Mouse (Mus musculus): ENCODE measurements around the gene Polr3c. TPM values are rescaled to one million over a fixed set of nuclear protein-coding genes. Genes with fewer than 3 reads are reported as not detected.
"Not testable (repeated sequence)": the region's sequence is repeated elsewhere in the genome, so short reads cannot be mapped to it uniquely, and the experiment has no call there.

Polr3c gene
- polyA plus RNA-seq, 2 experiments: 26.3 to 40.5 TPM

DNA sequence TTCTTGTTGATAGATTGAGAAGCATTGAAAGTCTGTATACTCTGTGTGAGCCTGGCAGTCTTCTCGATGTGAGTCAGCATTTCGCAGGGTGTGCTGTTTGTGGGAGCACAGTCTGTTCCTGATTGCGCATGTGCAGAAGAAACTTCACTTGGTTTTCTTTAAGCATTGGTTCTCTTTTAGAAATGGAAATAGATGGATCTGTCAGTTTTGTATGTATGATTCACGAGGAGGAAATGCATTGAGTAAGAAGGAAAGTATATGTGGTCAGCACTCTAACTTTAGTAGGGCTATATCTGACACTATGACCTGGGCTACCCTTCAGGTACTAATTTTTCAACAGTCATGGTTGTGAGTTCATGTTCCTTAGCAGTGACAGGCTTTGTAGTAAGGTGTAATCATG, 32.3 kb upstream of the Polr3c start:
- ATAC-seq (ENCODE audit: low FRiP score, low read depth): no peak
- 96% methylated on average over 4 of the region's 4 CpGs for WGBS
- no peak for TF ChIP-seq POLR2A (IDR thresholded peaks at IDR 0.05; ENCODE audit: borderline replicate concordance, extremely low read depth, insufficient read depth, insufficient read length)
- Histone ChIP-seq H3K9ac (ENCODE audit: low read depth, low read length, severe bottlenecking) (no peak overlapping the region), H3K4me3 (replicated peaks; ENCODE audit: low read length) (no peak overlapping the region), H3K27me3 (ENCODE audit: control insufficient read depth, insufficient read depth, low read length) (no peaks in the 10 kb centered on the region), H3K4me2 (replicated peaks; ENCODE audit: low read depth, low read length, severe bottlenecking) (no peak overlapping the region), H3K9me3 (ENCODE audit: control insufficient read depth, low read length) (no peaks in the 10 kb centered on the region), H3K27ac (replicated peaks; ENCODE audit: low read depth, low read length) (no peak overlapping the region), H3K4me1 (ENCODE audit: control insufficient read depth, insufficient read depth, low read length) (no peaks in the 10 kb centered on the region), H3K36me3 (ENCODE audit: control insufficient read depth, insufficient read depth, low read length) (0 out of 2 replicates have a peak, but pooled peaks cover 6% of the 10 kb centered on the region)
- no peak for DNase-seq (ENCODE audit: low spot score)

DNA sequence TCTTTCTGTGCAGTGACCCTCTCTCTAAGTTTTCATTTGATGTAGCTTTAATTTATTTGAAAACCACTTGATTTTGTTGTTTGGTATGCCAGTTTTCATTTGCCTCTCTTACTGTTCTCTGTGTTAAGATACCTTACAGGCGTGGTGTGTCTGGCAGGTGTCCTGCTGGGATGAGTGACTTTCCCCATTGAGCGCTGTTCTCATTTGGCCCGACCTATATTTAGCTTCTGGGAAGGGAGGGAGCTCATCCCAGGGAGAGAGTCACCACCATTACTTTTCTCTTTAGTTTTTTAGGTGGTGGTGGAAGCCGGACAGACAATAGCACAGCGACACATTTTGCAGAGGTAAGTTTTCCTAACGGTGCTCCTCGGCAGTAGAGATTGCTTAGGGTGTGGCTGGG, 30.3 kb upstream of the Polr3c start:
- no peak for ATAC-seq (ENCODE audit: low FRiP score, low read depth)
- WGBS: 73% methylated on average over 7 of the region's 7 CpGs
- no peak for DNase-seq (ENCODE audit: low spot score)

GRCm38 (mm10) chr3:96755935-96756334, 28.5 kb upstream of the Polr3c start:
- DNase-seq (ENCODE audit: low spot score) (no peak), ATAC-seq (ENCODE audit: low FRiP score, low read depth) (no peak)
- 69% methylated on average over 1 of the region's 1 CpGs for WGBS
- Histone ChIP-seq H3K9me3 (ENCODE audit: control insufficient read depth, low read length) (no peaks in the 10 kb centered on the region), H3K36me3 (ENCODE audit: control insufficient read depth, insufficient read depth, low read length) (0 out of 2 replicates have a peak, but pooled peaks cover 8% of the 10 kb centered on the region), H3K4me3 (replicated peaks; ENCODE audit: low read length) (no peak overlapping the region), H3K9ac (ENCODE audit: low read depth, low read length, severe bottlenecking) (no peak overlapping the region), H3K27ac (replicated peaks; ENCODE audit: low read depth, low read length) (no peak overlapping the region), H3K4me1 (ENCODE audit: control insufficient read depth, insufficient read depth, low read length) (no peaks in the 10 kb centered on the region), H3K4me2 (replicated peaks; ENCODE audit: low read depth, low read length, severe bottlenecking) (no peak overlapping the region), H3K27me3 (ENCODE audit: control insufficient read depth, insufficient read depth, low read length) (no peaks in the 10 kb centered on the region)
- TF ChIP-seq POLR2A (IDR thresholded peaks at IDR 0.05; ENCODE audit: borderline replicate concordance, extremely low read depth, insufficient read depth, insufficient read length): no peak

More for the DNA sequence above, 30.3 kb upstream of the Polr3c start:
- H3K9ac ChIP-seq (ENCODE audit: low read depth, low read length, severe bottlenecking): no peak overlapping the region
- no peaks in the 10 kb centered on the region for H3K27me3 ChIP-seq (ENCODE audit: control insufficient read depth, insufficient read depth, low read length)
- no peaks in the 10 kb centered on the region for H3K4me1 ChIP-seq (ENCODE audit: control insufficient read depth, insufficient read depth, low read length)
- no peak overlapping the region for H3K27ac ChIP-seq (replicated peaks; ENCODE audit: low read depth, low read length)
- H3K4me2 ChIP-seq (replicated peaks; ENCODE audit: low read depth, low read length, severe bottlenecking): no peak overlapping the region
- H3K9me3 ChIP-seq (ENCODE audit: control insufficient read depth, low read length): no peaks in the 10 kb centered on the region
- no peak overlapping the region for H3K4me3 ChIP-seq (replicated peaks; ENCODE audit: low read length)
- 0 out of 2 replicates have a peak, but pooled peaks cover 8% of the 10 kb centered on the region for H3K36me3 ChIP-seq (ENCODE audit: control insufficient read depth, insufficient read depth, low read length)
- TF ChIP-seq POLR2A (IDR thresholded peaks at IDR 0.05; ENCODE audit: borderline replicate concordance, extremely low read depth, insufficient read depth, insufficient read length): no peak

DNA sequence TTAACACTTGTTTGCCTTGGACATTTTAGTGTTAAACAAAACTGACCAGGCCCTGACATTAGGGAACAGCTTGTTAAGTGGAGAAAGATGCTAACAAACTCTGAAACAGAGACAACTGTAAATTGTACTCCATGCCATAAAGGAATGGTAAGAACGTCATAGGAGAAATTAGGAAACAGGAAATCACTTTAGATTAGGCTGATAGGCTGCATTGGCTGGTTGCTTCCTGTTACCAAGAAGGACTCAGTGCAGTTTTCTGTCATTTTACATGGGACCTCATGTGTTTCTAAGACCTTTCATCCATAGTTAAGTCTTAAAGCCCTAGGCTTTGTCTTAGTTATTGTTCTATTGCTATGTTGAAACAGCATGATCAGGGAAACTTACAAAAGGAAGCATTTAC, 19.4 kb upstream of the Polr3c start:
- no peak overlapping the region for H3K27ac ChIP-seq (replicated peaks; ENCODE audit: low read depth, low read length)
- H3K9me3 ChIP-seq (ENCODE audit: control insufficient read depth, low read length): no peaks in the 10 kb centered on the region
- no peaks in the 10 kb centered on the region for H3K36me3 ChIP-seq (ENCODE audit: control insufficient read depth, insufficient read depth, low read length)
- ATAC-seq (ENCODE audit: low FRiP score, low read depth): no peak
- 34% methylated on average over 1 of the region's 1 CpGs for WGBS
- H3K9ac ChIP-seq (ENCODE audit: low read depth, low read length, severe bottlenecking): no peak overlapping the region
- DNase-seq (ENCODE audit: low spot score): no peak
- no peaks in the 10 kb centered on the region for H3K27me3 ChIP-seq (ENCODE audit: control insufficient read depth, insufficient read depth, low read length)
- H3K4me1 ChIP-seq (ENCODE audit: control insufficient read depth, insufficient read depth, low read length): no peaks in the 10 kb centered on the region
- no peak overlapping the region for H3K4me3 ChIP-seq (replicated peaks; ENCODE audit: low read length)
- TF ChIP-seq POLR2A (IDR thresholded peaks at IDR 0.05; ENCODE audit: borderline replicate concordance, extremely low read depth, insufficient read depth, insufficient read length): no peak
- H3K4me2 ChIP-seq (replicated peaks; ENCODE audit: low read depth, low read length, severe bottlenecking): no peak overlapping the region

- H3K4me1 ChIP-seq (ENCODE audit: control insufficient read depth, insufficient read depth, low read length): no peaks in the 10 kb centered on the region
- TF ChIP-seq POLR2A (IDR thresholded peaks at IDR 0.05; ENCODE audit: borderline replicate concordance, extremely low read depth, insufficient read depth, insufficient read length): no peak
- DNase-seq (ENCODE audit: low spot score): no peak
- no peaks in the 10 kb centered on the region for H3K27me3 ChIP-seq (ENCODE audit: control insufficient read depth, insufficient read depth, low read length)
- no peak overlapping the region for H3K4me3 ChIP-seq (replicated peaks; ENCODE audit: low read length)
- H3K9ac ChIP-seq (ENCODE audit: low read depth, low read length, severe bottlenecking): no peak overlapping the region
- no peaks in the 10 kb centered on the region for H3K36me3 ChIP-seq (ENCODE audit: control insufficient read depth, insufficient read depth, low read length)
- H3K4me2 ChIP-seq (replicated peaks; ENCODE audit: low read depth, low read length, severe bottlenecking): no peak overlapping the region
- ATAC-seq (ENCODE audit: low FRiP score, low read depth): no peak
- 93% methylated on average over 3 of the region's 3 CpGs for WGBS
- no peaks in the 10 kb centered on the region for H3K9me3 ChIP-seq (ENCODE audit: control insufficient read depth, low read length)
- no peak overlapping the region for H3K27ac ChIP-seq (replicated peaks; ENCODE audit: low read depth, low read length)
Measured at GRCm38 (mm10) chr3:96744348-96744747, 16.9 kb upstream of the Polr3c start.

GRCm38 (mm10) chr3:96740279-96740678, 12.9 kb upstream of the Polr3c start:
- ATAC-seq (ENCODE audit: low FRiP score, low read depth); H3K4me1 ChIP-seq (ENCODE audit: control insufficient read depth, insufficient read depth, low read length); H3K4me2 ChIP-seq (replicated peaks; ENCODE audit: low read depth, low read length, severe bottlenecking); H3K27ac ChIP-seq (replicated peaks; ENCODE audit: low read depth, low read length); H3K9me3 ChIP-seq (ENCODE audit: control insufficient read depth, low read length); H3K4me3 ChIP-seq (replicated peaks; ENCODE audit: low read length); H3K27me3 ChIP-seq (ENCODE audit: control insufficient read depth, insufficient read depth, low read length); DNase-seq (ENCODE audit: low spot score); H3K9ac ChIP-seq (ENCODE audit: low read depth, low read length, severe bottlenecking); H3K36me3 ChIP-seq (ENCODE audit: control insufficient read depth, insufficient read depth, low read length): not testable (repeated sequence)
